Mouse (Mus musculus) heart, embryonic 13.5 days (tissue): ENCODE measurements around the gene Chst11. TPM values are rescaled to one million over a fixed set of nuclear protein-coding genes. Genes with fewer than 3 reads are reported as not detected.

Source experiments
- ATAC-seq: fragments of 200-750 bp; cut with Nextera tagmentation; 2 replicates; pipeline ENCODE4 v1.8.0; 2017; ENCODE audit warnings: moderate TSS enrichment; ENCODE audit not compliant: insufficient number of reproducible peaks, low FRiP score, low TSS enrichment; ENCODE audit errors: extremely low read depth
- H3K27ac ChIP-seq: fragments of 300-500 bp; sonication (generic); replicated peaks from 2 replicates; pipeline ENCODE4 v1.5.1; 2015; ENCODE audit warnings: moderate library complexity, mild to moderate bottlenecking, inconsistent platforms
- H3K27me3 ChIP-seq: fragments of 300-500 bp; sonication (generic); replicated peaks from 2 replicates; pipeline ENCODE4 v1.6.1; 2015; ENCODE audit warnings: mild to moderate bottlenecking, inconsistent platforms
- H3K36me3 ChIP-seq: fragments of 300-500 bp; sonication (generic); 2 replicates; pipeline ENCODE4 v1.6.1; 2015; ENCODE audit warnings: mild to moderate bottlenecking, inconsistent platforms
- H3K4me1 ChIP-seq: fragments of 300-500 bp; sonication (generic); 2 replicates; pipeline ENCODE4 v1.6.1; 2015; ENCODE audit warnings: inconsistent platforms
- H3K4me2 ChIP-seq: fragments of 300-500 bp; sonication (generic); 2 replicates; pipeline ENCODE4 v1.6.1; 2015; ENCODE audit warnings: inconsistent platforms, mild to moderate bottlenecking, moderate library complexity
- H3K4me3 ChIP-seq: fragments of 300-500 bp; sonication (generic); 2 replicates; pipeline ENCODE4 v1.5.1; 2015; ENCODE audit warnings: moderate library complexity, mild to moderate bottlenecking, inconsistent platforms
- H3K9ac ChIP-seq: fragments of 300-500 bp; sonication (generic); 2 replicates; pipeline ENCODE4 v1.6.1; 2015; ENCODE audit warnings: inconsistent platforms, mild to moderate bottlenecking, moderate library complexity
- H3K9me3 ChIP-seq: fragments of 300-500 bp; sonication (generic); 2 replicates; pipeline ENCODE4 v1.6.1; 2016; ENCODE audit warnings: inconsistent platforms
- WGBS: fragments of 180-500 bp; shearing (Covaris S2); methylation state at CpG from one replicate; pipeline ENCODE4 v1.1.7; 2015; ENCODE audit warnings: mixed read lengths; 5-methylcytosine and 5-hydroxymethylcytosine counted together
- polyA plus RNA-seq: library from polyadenylated mRNA; unstranded; fragments of >200 nt; fragmentation: Nextera tagmentation; extraction: Ambion mirVana; gene quantifications from 2 replicates; pipeline ENCODE4 v1.2.1, GENCODE M21; 2015

Gene Chst11
- polyA plus RNA-seq, 1 experiment from 2014 or later = 2.4 TPM

GRCm38 (mm10) chr10:83099669-83100068 lies 114.4 kb downstream of the Chst11 start:
- H3K4me2 ChIP-seq = no peak overlapping the region
- peaks cover 55% of the 10 kb centered on the region for H3K4me1 ChIP-seq
- no peak overlapping the region for H3K9ac ChIP-seq
- no peaks in the 10 kb centered on the region for H3K27me3 ChIP-seq
- 75% methylated on average over 3 of the region's 3 CpGs for WGBS
- no peaks in the 10 kb centered on the region for H3K36me3 ChIP-seq
- ATAC-seq = no peak
- H3K4me3 ChIP-seq = no peak overlapping the region
- no peaks in the 10 kb centered on the region for H3K9me3 ChIP-seq
- no peak overlapping the region for H3K27ac ChIP-seq

- Histone ChIP-seq H3K9me3 (no peaks in the 10 kb centered on the region), H3K27me3 (no peaks in the 10 kb centered on the region), H3K9ac (no peak overlapping the region), H3K4me2 (no peak overlapping the region), H3K36me3 (no peaks in the 10 kb centered on the region), H3K4me1 (peaks cover 52% of the 10 kb centered on the region), H3K4me3 (no peak overlapping the region), H3K27ac (no peak overlapping the region)
- ATAC-seq = no peak
- WGBS = 66% methylated on average over 8 of the region's 8 CpGs
Measured at GRCm38 (mm10) chr10:83100890-83101289, 115.6 kb downstream of the Chst11 start.

GRCm38 (mm10) chr10:83101421-83102207 lies 116.3 kb downstream of the Chst11 start:
- Histone ChIP-seq H3K27me3 (no peaks in the 10 kb centered on the region), H3K27ac (no peak overlapping the region), H3K4me1 (peaks cover 51% of the 10 kb centered on the region), H3K9ac (no peak overlapping the region), H3K36me3 (no peaks in the 10 kb centered on the region), H3K9me3 (no peaks in the 10 kb centered on the region), H3K4me3 (no peak overlapping the region), H3K4me2 (no peak overlapping the region)
- WGBS = 80% methylated on average over 9 of the region's 9 CpGs
- ATAC-seq = no peak

GRCm38 (mm10) chr10:83102745-83103144 lies 117.4 kb downstream of the Chst11 start:
- Histone ChIP-seq H3K4me2 (peak overlapping the region; percentile 37), H3K27me3 (no peaks in the 10 kb centered on the region), H3K9ac (no peak overlapping the region), H3K4me1 (peaks cover 58% of the 10 kb centered on the region), H3K36me3 (no peaks in the 10 kb centered on the region), H3K27ac (no peak overlapping the region), H3K4me3 (no peak overlapping the region), H3K9me3 (no peaks in the 10 kb centered on the region)
- ATAC-seq = no peak
- 31% methylated on average over 15 of the region's 15 CpGs for WGBS

- Histone ChIP-seq H3K9ac (no peak overlapping the region), H3K4me1 (peaks cover 72% of the 10 kb centered on the region), H3K36me3 (no peaks in the 10 kb centered on the region), H3K4me3 (no peak overlapping the region), H3K4me2 (no peak overlapping the region), H3K27me3 (no peaks in the 10 kb centered on the region), H3K27ac (no peak overlapping the region), H3K9me3 (no peaks in the 10 kb centered on the region)
- WGBS = 89% methylated on average over 8 of the region's 8 CpGs
- no peak for ATAC-seq
Measured at GRCm38 (mm10) chr10:83104221-83104620, 118.9 kb downstream of the Chst11 start.

GRCm38 (mm10) chr10:83106152-83106746 lies 121.0 kb downstream of the Chst11 start:
- Histone ChIP-seq H3K27ac (no peak overlapping the region), H3K9me3 (no peaks in the 10 kb centered on the region), H3K4me1 (peaks cover 66% of the 10 kb centered on the region), H3K9ac (no peak overlapping the region), H3K4me3 (no peak overlapping the region), H3K27me3 (no peaks in the 10 kb centered on the region), H3K36me3 (no peaks in the 10 kb centered on the region), H3K4me2 (no peak overlapping the region)
- 59% methylated on average over 7 of the region's 7 CpGs for WGBS
- no peak for ATAC-seq

- 56% methylated on average over 8 of the region's 8 CpGs for WGBS
- Histone ChIP-seq H3K27ac (0 out of 2 replicates have a peak overlapping the region, but pooled peaks have one; percentile 7), H3K27me3 (no peaks in the 10 kb centered on the region), H3K4me1 (peaks cover 61% of the 10 kb centered on the region), H3K4me2 (no peak overlapping the region), H3K4me3 (no peak overlapping the region), H3K36me3 (no peaks in the 10 kb centered on the region), H3K9me3 (no peaks in the 10 kb centered on the region), H3K9ac (no peak overlapping the region)
- ATAC-seq = no peak
Measured at GRCm38 (mm10) chr10:83107385-83107784, 122.1 kb downstream of the Chst11 start.

GRCm38 (mm10) chr10:83107921-83108738 lies 122.8 kb downstream of the Chst11 start:
- Histone ChIP-seq H3K27ac (0 out of 2 replicates have a peak overlapping the region, but pooled peaks have one; percentile 7), H3K9me3 (no peaks in the 10 kb centered on the region), H3K4me1 (peaks cover 61% of the 10 kb centered on the region), H3K27me3 (no peaks in the 10 kb centered on the region), H3K36me3 (no peaks in the 10 kb centered on the region), H3K4me2 (no peak overlapping the region), H3K4me3 (no peak overlapping the region), H3K9ac (no peak overlapping the region)
- WGBS = 63% methylated on average over 21 of the region's 21 CpGs
- ATAC-seq = no peak

GRCm38 (mm10) chr10:83108946-83109345 lies 123.6 kb downstream of the Chst11 start:
- H3K9ac ChIP-seq = no peak overlapping the region
- H3K9me3 ChIP-seq = no peaks in the 10 kb centered on the region
- H3K27me3 ChIP-seq = no peaks in the 10 kb centered on the region
- WGBS = 77% methylated on average over 6 of the region's 6 CpGs
- ATAC-seq = no peak
- H3K36me3 ChIP-seq = no peaks in the 10 kb centered on the region
- no peak overlapping the region for H3K4me2 ChIP-seq
- peaks cover 62% of the 10 kb centered on the region for H3K4me1 ChIP-seq
- no peak overlapping the region for H3K27ac ChIP-seq
- no peak overlapping the region for H3K4me3 ChIP-seq

- Histone ChIP-seq H3K36me3 (no peaks in the 10 kb centered on the region), H3K9me3 (no peaks in the 10 kb centered on the region), H3K9ac (no peak overlapping the region), H3K4me2 (no peak overlapping the region), H3K4me1 (peaks cover 67% of the 10 kb centered on the region), H3K27ac (no peak overlapping the region; the same call in 1 of the 2 replicates), H3K27me3 (no peaks in the 10 kb centered on the region), H3K4me3 (no peak overlapping the region)
- 80% methylated on average over 6 of the region's 6 CpGs for WGBS
- ATAC-seq = no peak
Measured at GRCm38 (mm10) chr10:83111046-83111445, 125.7 kb downstream of the Chst11 start.

GRCm38 (mm10) chr10:83112345-83112744 lies 127.0 kb downstream of the Chst11 start:
- ATAC-seq = no peak
- no peaks in the 10 kb centered on the region for H3K9me3 ChIP-seq

More at GRCm38 (mm10) chr10:83112345-83112744, 127.0 kb downstream of the Chst11 start:
- Histone ChIP-seq H3K4me1 (peaks cover 68% of the 10 kb centered on the region), H3K27me3 (no peaks in the 10 kb centered on the region; the same call in 1 of the 2 replicates), H3K36me3 (no peaks in the 10 kb centered on the region), H3K4me2 (no peak overlapping the region), H3K27ac (0 out of 2 replicates have a peak overlapping the region, but pooled peaks have one; percentile 24), H3K4me3 (no peak overlapping the region), H3K9ac (no peak overlapping the region)
- 64% methylated on average over 4 of the region's 4 CpGs for WGBS
